Mouse (Mus musculus) ovary, postnatal 14 days (tissue): ENCODE data around the gene Pbrm1.

Experiments used
- DNase-seq: peaks from one replicate; pipeline ENCODE4 v3.0.0; 2022; ENCODE audit warnings: low spot score

Pbrm1 gene

GRCm38 (mm10) chr14:31133023-31133665 lies 114.2 kb downstream of the Pbrm1 start:
- no peak for DNase-seq

GRCm38 (mm10) chr14:31134015-31135000 lies 115.4 kb downstream of the Pbrm1 start:
- DNase-seq = no peak

- no peak for DNase-seq
Measured at GRCm38 (mm10) chr14:31135495-31136410, 116.8 kb downstream of the Pbrm1 start.

GRCm38 (mm10) chr14:31136411-31137280 lies 117.7 kb downstream of the Pbrm1 start:
- no peak for DNase-seq

GRCm38 (mm10) chr14:31137281-31137595 lies 118.3 kb downstream of the Pbrm1 start:
- no peak for DNase-seq

- no peak for DNase-seq
Measured at GRCm38 (mm10) chr14:31137791-31138190, 118.9 kb downstream of the Pbrm1 start.

GRCm38 (mm10) chr14:31138219-31138896 lies 119.4 kb downstream of the Pbrm1 start:
- DNase-seq = no peak

GRCm38 (mm10) chr14:31138897-31139429 lies 120.0 kb downstream of the Pbrm1 start:
- no peak for DNase-seq

GRCm38 (mm10) chr14:31139666-31140065 lies 120.7 kb downstream of the Pbrm1 start:
- DNase-seq = no peak

GRCm38 (mm10) chr14:31140141-31140540 lies 121.2 kb downstream of the Pbrm1 start:
- DNase-seq = no peak

GRCm38 (mm10) chr14:31141011-31141410 lies 122.1 kb downstream of the Pbrm1 start:
- DNase-seq = no peak

GRCm38 (mm10) chr14:31145694-31146093 lies 126.8 kb downstream of the Pbrm1 start:
- DNase-seq = no peak

GRCm38 (mm10) chr14:31160196-31161150 lies 141.5 kb downstream of the Pbrm1 start:
- DNase-seq = no peak

- no peak for DNase-seq
Measured at GRCm38 (mm10) chr14:31161191-31161590, 142.3 kb downstream of the Pbrm1 start.

GRCm38 (mm10) chr14:31161638-31162037 lies 142.7 kb downstream of the Pbrm1 start:
- DNase-seq = no peak

GRCm38 (mm10) chr14:31164067-31164466 lies 145.1 kb downstream of the Pbrm1 start:
- no peak for DNase-seq

GRCm38 (mm10) chr14:31165010-31165409 lies 146.1 kb downstream of the Pbrm1 start:
- no peak for DNase-seq

GRCm38 (mm10) chr14:31165458-31165857 lies 146.5 kb downstream of the Pbrm1 start:
- DNase-seq = no peak

GRCm38 (mm10) chr14:31165991-31166630 lies 147.2 kb downstream of the Pbrm1 start:
- no peak for DNase-seq
